ENCODE assay signal across 8 mouse cellular contexts in genomic region chr5:124439447-124440093, GRCm38 (mm10). TPM values are rescaled to one million over a fixed set of nuclear protein-coding genes. Genes with fewer than 3 reads are reported as not detected.
DNase-seq lines count a peak whose midpoint lies in the region; ATAC-seq lines count a peak whose summit lies in the region.

TSS of gene Kmt5a (plus strand) at chr5:124439930.

- under 1% methylated on average over 34 of the region's 34 CpGs for whole genome bisulfite sequencing in hindbrain, embryonic 15.5 days

- peak; percentile 98 for ATAC-seq in hindbrain, embryonic 15.5 days (ENCODE audit: low FRiP score, low read depth)

- H3K9ac ChIP-seq in hindbrain, embryonic 15.5 days: peak within 1 kb of the TSS; percentile 65

- H3K36me3 ChIP-seq in hindbrain, embryonic 15.5 days: no peaks in the 10 kb centered on the region

- peak within 1 kb of the TSS; percentile 86 for H3K4me3 ChIP-seq in hindbrain, embryonic 15.5 days

- DNase-seq in T-cell, adult 2 months (ENCODE audit: low spot score): peak; percentile 96
- DNase-seq in cerebellum, postnatal 36 days: peak; percentile 96
- DNase-seq in frontal cortex, postnatal 36 days (ENCODE audit: low spot score in 2 of 2): peak; percentile 91 to 97
- peak; percentile 93 for DNase-seq in left cerebral cortex, adult 11 months (ENCODE audit: low spot score)
- DNase-seq in lung, postnatal 4 days: peak; percentile 97 to 98
- peak; percentile 74 for DNase-seq in retina, postnatal 7 days (ENCODE audit: low read depth, low spot score)
- peak; percentile 85 for DNase-seq in urinary bladder, adult 2 months (ENCODE audit: low spot score)

- H3K9me3 ChIP-seq in hindbrain, embryonic 15.5 days: no peaks in the 10 kb centered on the region

- H3K27ac ChIP-seq in hindbrain, embryonic 15.5 days (replicated peaks): peak within 1 kb of the TSS; percentile 84

- peak within 1 kb of the TSS; percentile 100 for H3K4me2 ChIP-seq in hindbrain, embryonic 15.5 days

- peaks cover 15% of the 10 kb centered on the region for H3K4me1 ChIP-seq in hindbrain, embryonic 15.5 days (replicated peaks)

- H3K27me3 ChIP-seq in hindbrain, embryonic 15.5 days: no peaks in the 10 kb centered on the region

RNA-seq across cellular contexts. Expression of gene Kmt5a, which starts in this region (rescaled TPM):
- polyA plus RNA-seq in hindbrain, embryonic 15.5 days (2015; fragmentation: Nextera tagmentation; extraction: Ambion mirVana): 42.0 and 49.3 TPM in 2 replicates
- 53.7 and 62.0 TPM in 2 replicates for polyA plus RNA-seq in urinary bladder, adult 2 months (2012; rRNA removed)

Comparison
In these comparisons a context has a peak if more than half of its experiments do, and no peak if none do; other contexts are left out.
1. Peak in every context shown above with its lines: DNase-seq, ATAC-seq, H3K4me3 ChIP-seq and H3K27ac ChIP-seq.